Mouse (Mus musculus): ENCODE data around the gene Lpcat2. TPM values are rescaled to one million over a fixed set of nuclear protein-coding genes. Genes with fewer than 3 reads are reported as not detected.

Lpcat2 gene
- total RNA-seq, 2 experiments from 2014 or later, result 1.9 to 2.8 TPM

- no peak for DNase-seq
These were observed 56.3 kb downstream of the Lpcat2 start for GRCm38 (mm10) chr8:92911477-92911876.

GRCm38 (mm10) chr8:92913396-92913795 is 58.3 kb downstream of the Lpcat2 start:
- DNase-seq, result no peak

GRCm38 (mm10) chr8:92916082-92916481 is 60.9 kb downstream of the Lpcat2 start:
- DNase-seq, result no peak

- no peak for DNase-seq
These were observed 66.6 kb downstream of the Lpcat2 start for GRCm38 (mm10) chr8:92921768-92922167.

GRCm38 (mm10) chr8:92928986-92929385 is 73.8 kb downstream of the Lpcat2 start:
- no peak for DNase-seq

GRCm38 (mm10) chr8:92938056-92938455 is 82.9 kb downstream of the Lpcat2 start:
- DNase-seq, result no peak

GRCm38 (mm10) chr8:92949071-92949470 is 93.9 kb downstream of the Lpcat2 start:
- no peak for DNase-seq

GRCm38 (mm10) chr8:92950639-92951371 is 95.7 kb downstream of the Lpcat2 start:
- DNase-seq, result no peak

- no peak for DNase-seq
These were observed 98.9 kb downstream of the Lpcat2 start for GRCm38 (mm10) chr8:92954044-92954443.

- DNase-seq, result no peak
These were observed 104.6 kb downstream of the Lpcat2 start, which contains the start of gene Slc6a2 for GRCm38 (mm10) chr8:92959779-92960178. Gene Slc6a2 (plus strand): TSS chr8:92960079.

- DNase-seq, result peak; percentile 10
These were observed 105.3 kb downstream of the Lpcat2 start for GRCm38 (mm10) chr8:92960451-92960911.

GRCm38 (mm10) chr8:92961088-92961487 is 105.9 kb downstream of the Lpcat2 start:
- DNase-seq, result no peak

GRCm38 (mm10) chr8:92964556-92964955 is 109.4 kb downstream of the Lpcat2 start:
- no peak for DNase-seq

Small RNA genes lying within 50 kb of the gene (microRNA-seq; reads per million reads assigned to microRNA genes)
- gene Gm22151, result 0 reads per million in 2 experiments

Other genes starting within 250 kb of the Lpcat2 start
- not detected for gene Irx6, start 181.1 kb upstream of the Lpcat2 start, total RNA-seq (2021)
- 100 to 1,000 TPM; 140 to 153 TPM for gene Mmp2, start 28.0 kb upstream of the Lpcat2 start, total RNA-seq (2021)
- gene Capns2, start 46.1 kb downstream of the Lpcat2 start, total RNA-seq (2021), result under 1 TPM; 0.26 to 0.45 TPM
- gene Slc6a2, start 104.7 kb downstream of the Lpcat2 start, total RNA-seq (2021), result under 1 TPM; 0.14 to 0.31 TPM
- not detected for gene Ces1a, start 192.9 kb downstream of the Lpcat2 start, total RNA-seq (2021)
- gene Ces1b, start 224.7 kb downstream of the Lpcat2 start, total RNA-seq (2021), result not detected

Data from heart, postnatal 4 days (tissue).